Mouse (Mus musculus) splenic B cell, adult 2 months (primary cell): ENCODE data around the gene Hoxc12.

Experiments used
- DNase-seq: peaks from one replicate; pipeline ENCODE4 v3.0.0-alpha.2; 2011; ENCODE audit warnings: low read depth, low spot score
- H3K27me3 ChIP-seq: 2 replicates; pipeline ENCODE4 v1.6.1; 2012; ENCODE audit warnings: mild to moderate bottlenecking, low read length, moderate library complexity, mixed read lengths; ENCODE audit not compliant: control insufficient read depth, poor library complexity, insufficient read depth, severe bottlenecking
- H3K36me3 ChIP-seq: 2 replicates; pipeline ENCODE4 v1.6.1; 2012; ENCODE audit warnings: mild to moderate bottlenecking, low read length, moderate library complexity, mixed read lengths; ENCODE audit not compliant: control insufficient read depth, poor library complexity, insufficient read depth, severe bottlenecking

The Hoxc12 gene

GRCm38 (mm10) chr15:102936279-102936972, at the start of gene Hoxc12:
Hoxc12 (plus strand) TSS chr15:102936757.
- DNase-seq, result no peak
- H3K27me3 ChIP-seq, result no peaks in the 10 kb centered on the region; the same call in 1 of the 2 replicates
- H3K36me3 ChIP-seq, result no peaks in the 10 kb centered on the region

GRCm38 (mm10) chr15:102895115-102895514, 41.4 kb upstream of the Hoxc12 start:
- no peak for DNase-seq
- H3K36me3 ChIP-seq, result no peaks in the 10 kb centered on the region
- no peaks in the 10 kb centered on the region for H3K27me3 ChIP-seq

- no peak for DNase-seq
- H3K36me3 ChIP-seq, result no peaks in the 10 kb centered on the region
Measured at GRCm38 (mm10) chr15:102904946-102905345, 31.6 kb upstream of the Hoxc12 start.

GRCm38 (mm10) chr15:102909536-102909935, 27.0 kb upstream of the Hoxc12 start:
- no peaks in the 10 kb centered on the region for H3K36me3 ChIP-seq
- no peak for DNase-seq
- H3K27me3 ChIP-seq, result peaks cover 2% of the 10 kb centered on the region; the same call in 1 of the 2 replicates

More at GRCm38 (mm10) chr15:102904946-102905345, 31.6 kb upstream of the Hoxc12 start:
- H3K27me3 ChIP-seq, result peaks cover 2% of the 10 kb centered on the region; the same call in 1 of the 2 replicates

GRCm38 (mm10) chr15:102910038-102910437, 26.5 kb upstream of the Hoxc12 start:
- Histone ChIP-seq H3K36me3 (no peaks in the 10 kb centered on the region), H3K27me3 (0 out of 2 replicates have a peak, but pooled peaks cover 2% of the 10 kb centered on the region)
- DNase-seq, result no peak

GRCm38 (mm10) chr15:102910496-102911095, 26.0 kb upstream of the Hoxc12 start:
- Histone ChIP-seq H3K36me3 (no peaks in the 10 kb centered on the region), H3K27me3 (0 out of 2 replicates have a peak, but pooled peaks cover 2% of the 10 kb centered on the region)
- DNase-seq, result no peak

- no peak for DNase-seq
- 0 out of 2 replicates have a peak, but pooled peaks cover 2% of the 10 kb centered on the region for H3K27me3 ChIP-seq
- H3K36me3 ChIP-seq, result no peaks in the 10 kb centered on the region
Measured at GRCm38 (mm10) chr15:102913038-102913585, 23.4 kb upstream of the Hoxc12 start.

- no peaks in the 10 kb centered on the region for H3K27me3 ChIP-seq
- DNase-seq, result no peak
- no peaks in the 10 kb centered on the region for H3K36me3 ChIP-seq
Measured at GRCm38 (mm10) chr15:102917972-102918572, 18.5 kb upstream of the Hoxc12 start.

GRCm38 (mm10) chr15:102918611-102919265, 17.8 kb upstream of the Hoxc12 start:
- no peaks in the 10 kb centered on the region for H3K27me3 ChIP-seq
- DNase-seq, result no peak
- H3K36me3 ChIP-seq, result no peaks in the 10 kb centered on the region

GRCm38 (mm10) chr15:102919336-102920180, 17.0 kb upstream of the Hoxc12 start:
- H3K27me3 ChIP-seq, result no peaks in the 10 kb centered on the region
- no peak for DNase-seq
- no peaks in the 10 kb centered on the region for H3K36me3 ChIP-seq

- H3K27me3 ChIP-seq, result no peaks in the 10 kb centered on the region
Measured at GRCm38 (mm10) chr15:102920619-102921018, 15.9 kb upstream of the Hoxc12 start.

GRCm38 (mm10) chr15:102921053-102922011, 15.2 kb upstream of the Hoxc12 start, which contains the start of gene Hoxc13:
Hoxc13 (plus strand) TSS chr15:102921103.
- DNase-seq, result no peak
- Histone ChIP-seq H3K27me3 (no peaks in the 10 kb centered on the region), H3K36me3 (no peaks in the 10 kb centered on the region)

More at GRCm38 (mm10) chr15:102920619-102921018, 15.9 kb upstream of the Hoxc12 start:
- no peaks in the 10 kb centered on the region for H3K36me3 ChIP-seq
- peak; percentile 10 for DNase-seq

GRCm38 (mm10) chr15:102922012-102922362, 14.6 kb upstream of the Hoxc12 start:
- Histone ChIP-seq H3K27me3 (no peaks in the 10 kb centered on the region), H3K36me3 (no peaks in the 10 kb centered on the region)
- no peak for DNase-seq
